Mouse (Mus musculus) urinary bladder, postnatal 36 days (tissue): ENCODE measurements around the gene Tk1.
"Not testable (repeated sequence)": the region's sequence is repeated elsewhere in the genome, so short reads cannot be mapped to it uniquely, and the experiment has no call there.

Source experiments
- DNase-seq, 2 experiments: peaks; one replicate each; pipeline ENCODE4 v3.0.0; 2022; ENCODE audit warnings: low spot score in 2 of 2, mixed read lengths in 1 of 2

The Tk1 gene

GRCm38 (mm10) chr11:117823411-117823810 is 2.5 kb downstream of the Tk1 start:
- no peak for DNase-seq

- no peak for DNase-seq
Observed at GRCm38 (mm10) chr11:117822728-117823241, 3.1 kb downstream of the Tk1 start.

GRCm38 (mm10) chr11:117821868-117822267 is 4.0 kb downstream of the Tk1 start:
- no peak for DNase-seq

GRCm38 (mm10) chr11:117820173-117820572 is 5.7 kb downstream of the Tk1 start:
- DNase-seq: no peak

- no peak for DNase-seq
Observed at GRCm38 (mm10) chr11:117819095-117819494, 6.8 kb downstream of the Tk1 start.

- no peak for DNase-seq
Observed at GRCm38 (mm10) chr11:117816389-117816996, 9.4 kb downstream of the Tk1 start.

GRCm38 (mm10) chr11:117815850-117816249 is 10.0 kb downstream of the Tk1 start:
- DNase-seq: not testable (repeated sequence)

GRCm38 (mm10) chr11:117814704-117815366 is 11.1 kb downstream of the Tk1 start:
- no peak for DNase-seq

- no peak for DNase-seq
Observed at GRCm38 (mm10) chr11:117813867-117814266, 12.0 kb downstream of the Tk1 start.

- peak; percentile 86 to 89 for DNase-seq
Observed at GRCm38 (mm10) chr11:117810401-117811046, 15.4 kb downstream of the Tk1 start.

- peak; percentile 69 to 75 for DNase-seq
Observed at GRCm38 (mm10) chr11:117809407-117810311, 16.2 kb downstream of the Tk1 start, which contains the start of the genes Gm20708 and Syngr2. Gm20708 (plus strand) TSS chr11:117809668. Syngr2 (plus strand) TSS chr11:117809668.

GRCm38 (mm10) chr11:117806781-117807180 is 19.1 kb downstream of the Tk1 start:
- no peak for DNase-seq

- no peak for DNase-seq
Observed at GRCm38 (mm10) chr11:117803166-117803688, 22.7 kb downstream of the Tk1 start.

GRCm38 (mm10) chr11:117801650-117802049 is 24.2 kb downstream of the Tk1 start:
- DNase-seq: no peak

- DNase-seq: no peak
Observed at GRCm38 (mm10) chr11:117800038-117800437, 25.9 kb downstream of the Tk1 start.

GRCm38 (mm10) chr11:117799174-117799573 is 26.7 kb downstream of the Tk1 start:
- no peak for DNase-seq

- no peak for DNase-seq
Observed at GRCm38 (mm10) chr11:117798160-117798541, 27.7 kb downstream of the Tk1 start.

- DNase-seq: no peak
Observed at GRCm38 (mm10) chr11:117797511-117798159, 28.3 kb downstream of the Tk1 start, which contains the start of gene 6030468B19Rik. 6030468B19Rik (plus strand) TSS chr11:117797660.

GRCm38 (mm10) chr11:117796954-117797353 is 28.9 kb downstream of the Tk1 start:
- DNase-seq: no peak

GRCm38 (mm10) chr11:117794035-117794551 is 31.8 kb downstream of the Tk1 start:
- DNase-seq: no peak
